Mouse (Mus musculus) megakaryocyte, embryonic 14.5 days (primary cell): ENCODE results near the gene Grk1.

ENCODE experiments used
- FLI1 ChIP-seq: IDR thresholded peaks from 2 replicates; pipeline ENCODE4 v1.6.1; 2012; ENCODE audit warnings: low read length, inconsistent platforms, mixed read lengths
- GATA1 ChIP-seq: IDR thresholded peaks from 3 replicates; pipeline ENCODE4 v1.6.1; 2012; ENCODE audit warnings: mixed read lengths, low read length, inconsistent platforms, borderline replicate concordance

DNA sequence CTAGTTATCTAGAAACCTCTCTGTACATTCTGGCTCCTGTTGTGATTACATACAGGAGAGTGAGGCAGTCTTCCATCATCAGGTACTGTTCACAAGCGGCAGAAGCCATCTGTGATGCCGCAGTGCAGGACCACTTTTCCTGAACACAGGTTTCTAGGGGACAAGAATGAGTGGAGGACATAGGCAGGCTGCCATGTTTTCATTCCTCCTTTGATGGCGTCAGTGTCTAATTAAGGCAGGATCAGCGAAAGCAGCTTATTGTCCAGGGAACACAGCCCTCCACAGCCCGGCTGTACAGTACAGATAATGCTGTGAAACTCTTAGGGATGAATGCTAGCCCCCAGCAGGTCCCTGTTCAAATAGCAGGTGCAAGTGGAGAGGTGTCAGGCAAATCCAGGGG, 1.1 kb downstream of the Grk1 start:
- TF ChIP-seq FLI1 (no peak), GATA1 (no peak)
